Mouse (Mus musculus) inflammation-experienced regulatory T-cells, adult 6 months (primary cell): ENCODE results near the gene Aebp1. TPM values are rescaled to one million over a fixed set of nuclear protein-coding genes. Genes with fewer than 3 reads are reported as not detected.

Experiments used
- ATAC-seq: one replicate; pipeline ENCODE4 v1.8.0; 2017
- polyA plus RNA-seq, 3 experiments: library from polyadenylated mRNA; unstranded; fragments of 100-300 nt; shearing (Covaris generic); gene quantifications; one replicate each; pipeline ENCODE4 v1.2.1; 2017

Aebp1 gene
- polyA plus RNA-seq, 3 experiments from 2014 or later: 0.13 to 0.90 TPM; not detected in 1

GRCm38 (mm10) chr11:5897839-5898238 lies 36.1 kb downstream of the Aebp1 start:
- ATAC-seq: no peak

GRCm38 (mm10) chr11:5898531-5898930 lies 36.8 kb downstream of the Aebp1 start, which contains the start of gene Myl7:
TSS of gene Myl7 (minus strand) at chr11:5898782.
- ATAC-seq: no peak

GRCm38 (mm10) chr11:5899286-5899685 lies 37.5 kb downstream of the Aebp1 start:
- no peak for ATAC-seq

GRCm38 (mm10) chr11:5901320-5901719 lies 39.6 kb downstream of the Aebp1 start:
- ATAC-seq: no peak

- ATAC-seq: no peak
These were observed 40.2 kb downstream of the Aebp1 start for GRCm38 (mm10) chr11:5901950-5902349.

GRCm38 (mm10) chr11:5902390-5902789 lies 40.6 kb downstream of the Aebp1 start:
- no peak for ATAC-seq

- no peak for ATAC-seq
These were observed 42.1 kb downstream of the Aebp1 start for GRCm38 (mm10) chr11:5903844-5904243.

GRCm38 (mm10) chr11:5904357-5904756 lies 42.6 kb downstream of the Aebp1 start:
- ATAC-seq: no peak

GRCm38 (mm10) chr11:5904871-5905270 lies 43.1 kb downstream of the Aebp1 start:
- ATAC-seq: no peak

- ATAC-seq: no peak
These were observed 44.2 kb downstream of the Aebp1 start for GRCm38 (mm10) chr11:5905778-5906518.

- no peak for ATAC-seq
These were observed 45.3 kb downstream of the Aebp1 start for GRCm38 (mm10) chr11:5907096-5907495.

- ATAC-seq: no peak
These were observed 46.9 kb downstream of the Aebp1 start for GRCm38 (mm10) chr11:5908642-5909041.

GRCm38 (mm10) chr11:5912635-5913034 lies 50.9 kb downstream of the Aebp1 start:
- ATAC-seq: no peak

- ATAC-seq: no peak
These were observed 51.5 kb downstream of the Aebp1 start for GRCm38 (mm10) chr11:5913256-5913655.

- ATAC-seq: no peak
These were observed 52.2 kb downstream of the Aebp1 start for GRCm38 (mm10) chr11:5913936-5914335.

- no peak for ATAC-seq
These were observed 53.2 kb downstream of the Aebp1 start for GRCm38 (mm10) chr11:5914940-5915339.

GRCm38 (mm10) chr11:5915429-5916177 lies 53.9 kb downstream of the Aebp1 start:
- ATAC-seq: no peak

- no peak for ATAC-seq
These were observed 54.4 kb downstream of the Aebp1 start for GRCm38 (mm10) chr11:5916178-5916548.

GRCm38 (mm10) chr11:5918111-5918510 lies 56.4 kb downstream of the Aebp1 start:
- no peak for ATAC-seq

GRCm38 (mm10) chr11:5919606-5920005 lies 57.9 kb downstream of the Aebp1 start:
- ATAC-seq: no peak

GRCm38 (mm10) chr11:5920323-5920960 lies 58.7 kb downstream of the Aebp1 start:
- ATAC-seq: no peak
